Mouse (Mus musculus): ENCODE results near the gene Ankzf1. TPM values are rescaled to one million over a fixed set of nuclear protein-coding genes. Genes with fewer than 3 reads are reported as not detected.

Gene Ankzf1
- 49.8 TPM for polyA plus RNA-seq (2017; shearing (Covaris generic))

DNA sequence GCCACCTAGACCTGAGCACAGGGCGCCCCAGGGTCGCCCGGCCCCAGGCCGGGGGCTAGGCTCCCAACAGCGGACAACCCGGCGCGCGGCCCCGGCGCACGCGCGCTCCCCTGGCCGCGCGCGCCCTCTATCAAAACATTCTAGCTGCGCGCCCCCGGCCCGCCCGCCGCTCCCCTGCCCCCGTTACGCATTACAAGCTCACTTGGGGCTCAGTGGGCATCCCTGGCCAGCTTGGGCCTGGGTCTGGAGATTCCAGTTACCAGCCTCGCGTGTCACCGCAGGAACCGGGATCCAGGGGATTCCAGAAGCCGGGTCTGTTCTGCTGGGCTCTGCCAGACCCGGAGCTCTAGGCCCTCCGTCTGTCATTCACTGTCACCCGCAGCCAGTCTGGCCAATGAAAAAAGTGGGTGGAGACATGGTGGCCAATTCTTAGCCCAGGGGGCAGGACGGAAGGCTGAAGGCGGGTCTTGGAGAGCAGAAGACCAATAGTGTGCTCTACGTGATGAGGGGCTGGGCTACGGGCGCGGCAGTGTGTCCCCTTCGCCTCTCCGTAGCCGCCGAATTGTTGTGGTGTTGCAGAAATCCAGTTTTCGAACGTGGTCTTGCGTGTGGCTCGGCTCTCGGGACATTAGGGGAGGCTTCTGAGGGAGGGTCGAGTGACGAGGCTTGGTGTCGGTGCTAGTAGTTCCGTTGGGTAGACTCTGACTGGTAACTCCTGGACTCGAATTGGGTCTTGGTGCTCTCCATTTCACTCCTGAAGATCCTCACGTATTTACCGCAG, at the start of gene Ankzf1, which contains the start of gene Atg9a:
Ankzf1 (plus strand) TSS at position 530 of the 781 bp plus-strand sequence.
Atg9a (minus strand) TSS at position 575 of the 781 bp plus-strand sequence.

DNA sequence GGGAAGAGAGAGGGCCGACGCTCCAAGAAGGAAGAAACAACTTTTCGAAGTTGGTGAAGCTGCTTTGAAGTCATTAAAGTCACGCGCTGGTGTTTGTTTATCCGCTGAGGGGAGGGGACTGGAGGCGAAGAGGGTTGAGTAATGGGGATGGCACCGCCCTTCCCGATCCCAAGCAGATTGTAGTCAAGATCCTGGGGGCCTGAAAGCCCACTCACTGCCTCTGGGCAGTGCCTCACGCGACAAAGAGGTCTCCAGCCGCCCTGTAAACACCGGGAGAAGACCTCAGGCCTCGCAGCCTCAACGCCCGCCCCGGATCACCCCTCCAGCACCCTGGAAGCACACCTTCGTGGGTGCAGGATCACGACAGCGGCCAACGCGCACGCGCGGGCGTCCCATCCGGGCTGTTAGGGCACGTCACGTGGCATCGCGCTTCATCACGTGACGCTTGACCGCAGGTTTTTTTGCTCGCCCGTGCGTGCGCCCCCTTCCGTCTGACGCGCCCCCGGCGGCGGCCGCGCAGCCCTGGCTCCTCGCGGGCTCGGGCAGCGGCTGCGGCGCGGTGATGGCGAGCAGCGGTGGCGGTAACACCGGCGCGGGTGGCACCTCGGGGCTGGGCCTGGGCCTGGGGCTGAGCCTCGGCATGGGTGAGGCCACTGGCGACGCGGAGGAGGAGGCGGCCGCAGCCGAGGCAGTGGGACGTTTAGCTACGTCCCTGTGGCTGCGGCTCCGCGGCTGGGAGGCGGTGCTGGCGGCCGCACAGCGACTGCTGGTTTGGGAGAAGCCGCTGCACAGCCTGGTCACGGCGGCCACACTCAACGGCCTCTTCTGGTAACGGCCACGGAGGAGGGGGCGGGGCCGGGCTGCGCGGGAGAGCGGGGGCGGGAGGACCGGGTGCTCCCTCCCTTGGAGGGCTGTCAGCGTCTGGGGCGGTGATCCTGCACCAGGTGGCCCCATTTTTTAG, 49.4 kb upstream of the Ankzf1 start, which contains the start of the genes Cnppd1 and Retreg2:
Cnppd1 (minus strand) TSS at position 411 of the 961 bp plus-strand sequence.
Retreg2 (plus strand) TSS at position 478 of the 961 bp plus-strand sequence.

DNA sequence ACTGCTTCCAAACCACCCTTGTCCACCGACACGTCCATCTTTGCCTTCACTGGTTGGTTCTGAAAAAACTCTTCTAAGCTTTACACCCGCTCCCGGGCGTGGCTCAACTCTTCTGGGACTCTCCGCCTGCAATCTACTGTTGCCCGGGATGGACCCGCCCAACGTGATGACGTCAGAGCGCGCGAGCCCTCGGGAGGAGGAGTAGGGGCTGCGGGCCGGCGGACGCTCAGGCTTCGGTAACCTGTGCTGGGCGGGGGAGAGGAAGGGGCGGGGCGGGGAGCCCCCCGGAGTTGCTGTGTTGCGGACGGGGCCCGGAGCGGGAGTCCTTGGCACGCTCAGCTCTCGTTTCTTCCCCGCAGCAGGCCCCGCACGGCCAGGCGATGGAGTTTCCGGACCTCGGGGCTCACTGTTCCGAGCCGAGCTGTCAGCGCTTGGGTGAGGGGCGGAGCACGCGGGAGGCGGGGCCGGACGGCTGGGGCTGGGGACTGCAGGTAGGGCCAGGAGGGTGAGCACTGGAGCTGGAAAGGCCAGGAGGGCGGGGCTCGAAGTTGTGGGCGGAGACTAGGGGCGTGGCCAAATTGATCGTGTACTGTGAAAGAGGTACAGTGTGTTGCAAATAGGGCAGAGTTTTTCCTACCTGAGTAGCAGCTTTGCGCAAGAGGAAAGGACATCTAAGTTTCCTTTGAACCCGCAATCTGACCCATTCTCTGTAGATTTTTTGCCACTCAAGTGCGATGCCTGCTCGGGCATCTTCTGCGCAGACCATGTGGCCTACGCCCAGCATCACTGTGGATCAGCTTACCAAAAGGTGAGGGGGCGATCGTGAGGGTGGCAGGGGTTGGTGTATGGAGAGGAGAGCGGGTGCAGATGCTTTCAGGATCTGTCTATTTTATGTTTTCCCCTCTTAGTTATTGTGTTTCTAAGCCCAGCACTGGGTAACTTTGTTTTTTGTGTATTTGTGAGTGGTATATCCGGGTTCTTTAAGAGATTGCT, 23.2 kb upstream of the Ankzf1 start, which contains the start of gene Zfand2b:
Zfand2b (plus strand) TSS at position 175 of the 993 bp plus-strand sequence.

DNA sequence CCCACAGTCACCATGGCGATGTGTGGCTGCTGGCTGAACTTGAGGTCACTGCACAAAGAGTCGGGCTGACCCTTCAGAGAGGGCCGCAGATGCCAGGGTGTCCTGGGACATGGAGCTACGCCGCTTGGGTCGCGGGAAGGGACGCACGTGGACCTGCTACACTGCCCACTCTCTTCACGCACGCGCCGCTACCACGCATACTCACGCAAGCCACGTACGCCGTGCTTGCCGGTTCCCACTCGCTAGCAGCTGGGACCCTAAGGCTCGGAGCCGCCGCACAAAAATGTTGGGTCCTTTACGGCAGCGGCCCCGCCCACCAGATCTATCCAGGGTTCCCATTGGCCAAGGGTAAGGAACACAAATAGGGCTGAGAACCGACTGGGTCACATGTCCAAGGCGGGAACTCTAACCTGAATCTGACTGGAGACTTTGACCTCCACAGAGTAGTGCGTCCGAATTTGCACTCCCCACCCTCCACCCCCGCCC, 11.8 kb upstream of the Ankzf1 start, which contains the start of gene Abcb6:
Abcb6 (minus strand) TSS at position 288 of the 486 bp plus-strand sequence.

DNA sequence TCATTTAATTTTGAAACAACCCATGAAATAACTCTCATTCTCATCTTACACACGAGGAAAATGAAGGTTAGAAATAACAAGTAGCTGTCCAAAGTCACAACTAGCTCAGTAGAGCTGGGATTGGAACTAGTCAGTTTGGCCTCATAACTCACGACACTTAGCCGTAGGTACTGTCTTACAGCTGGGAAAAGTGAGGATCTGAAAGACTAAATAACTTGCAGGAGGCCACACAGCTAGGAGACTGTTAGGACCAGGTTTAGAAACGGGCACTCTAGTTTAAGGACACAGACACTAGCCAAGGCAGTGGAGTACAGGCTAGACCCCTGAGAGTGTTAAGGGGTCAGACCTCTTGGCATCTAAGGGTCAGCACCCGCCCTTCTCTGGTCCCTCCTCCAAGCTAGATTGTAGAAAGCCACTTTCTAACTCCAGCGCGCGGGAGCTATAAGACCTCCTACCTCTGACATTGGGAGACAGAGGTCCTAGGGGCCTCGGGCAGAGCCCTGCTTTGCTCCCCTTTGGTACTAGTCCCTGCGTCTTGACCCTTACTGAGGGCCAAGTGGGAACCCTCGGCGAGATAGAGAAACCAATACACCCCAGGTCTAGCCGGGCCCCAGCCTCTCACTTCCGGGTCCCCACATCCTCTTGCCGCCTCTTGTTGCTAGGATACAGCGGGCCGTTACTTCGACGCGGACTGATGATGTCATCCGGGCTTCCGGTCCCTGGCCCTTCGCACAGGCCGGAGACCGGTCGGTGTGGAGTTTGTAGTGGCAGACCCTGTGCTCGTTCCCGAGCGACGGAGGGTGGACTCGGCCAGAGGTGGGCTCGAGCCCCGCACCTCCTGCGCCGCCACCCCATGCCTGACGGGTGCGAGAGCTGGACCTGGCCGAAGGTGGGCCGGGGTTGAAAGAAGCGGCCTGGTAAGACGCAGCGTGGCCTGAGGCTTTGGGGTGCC, 18.5 kb downstream of the Ankzf1 start, which contains the start of the genes Glb1l and Stk16:
Glb1l (minus strand) TSS at position 678 of the 952 bp plus-strand sequence.
Stk16 (plus strand) TSS at position 703 of the 952 bp plus-strand sequence.

DNA sequence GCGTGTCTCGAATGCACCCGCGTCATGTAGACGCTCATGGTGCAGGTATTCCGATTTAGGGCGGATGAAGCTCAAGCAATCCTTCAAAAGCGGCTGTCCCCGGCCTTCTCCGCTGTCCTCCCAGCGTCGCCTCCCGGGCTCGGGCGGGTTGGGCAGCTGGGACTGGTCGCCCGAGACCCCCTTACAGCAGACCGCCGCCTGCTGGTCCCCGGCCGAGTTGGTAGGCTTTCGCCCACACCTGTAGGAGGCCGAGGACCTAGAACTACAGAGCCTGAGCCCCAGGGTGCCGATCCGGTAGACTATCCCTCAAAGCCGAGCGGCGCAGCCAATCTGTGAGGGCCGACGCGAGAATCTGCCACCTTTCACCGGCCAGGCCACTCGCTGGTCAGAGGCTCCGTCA, 27.6 kb downstream of the Ankzf1 start, which contains the start of gene Tuba4a:
Tuba4a (minus strand) TSS at position 335 of the 400 bp plus-strand sequence.

DNA sequence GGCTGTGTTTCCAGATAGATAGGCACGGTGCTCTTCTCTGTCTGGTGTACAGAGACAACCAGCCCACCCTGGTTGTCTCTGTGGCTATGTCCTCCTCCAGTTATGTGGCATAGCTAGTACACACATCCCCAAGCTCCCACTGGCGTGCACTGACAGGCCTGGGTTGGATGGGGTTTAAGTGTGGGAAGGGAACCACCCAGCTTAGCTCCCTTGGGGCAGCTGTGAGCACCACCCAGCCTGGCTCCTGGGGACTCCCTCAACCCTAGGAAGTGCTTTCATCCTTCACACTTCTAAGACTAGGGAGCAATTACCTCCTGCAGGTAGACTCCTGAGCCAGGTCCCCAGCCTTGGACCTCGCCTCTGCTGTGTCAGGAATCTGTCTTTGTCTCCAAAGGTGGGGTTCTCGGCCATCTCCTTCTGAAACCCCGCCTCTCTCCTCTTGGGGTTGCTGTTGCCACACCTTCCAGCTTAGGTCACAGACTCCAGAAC, 39.8 kb downstream of the Ankzf1 start, which contains the start of gene A630095N17Rik:
A630095N17Rik (minus strand) TSS at position 439 of the 489 bp plus-strand sequence.

DNA sequence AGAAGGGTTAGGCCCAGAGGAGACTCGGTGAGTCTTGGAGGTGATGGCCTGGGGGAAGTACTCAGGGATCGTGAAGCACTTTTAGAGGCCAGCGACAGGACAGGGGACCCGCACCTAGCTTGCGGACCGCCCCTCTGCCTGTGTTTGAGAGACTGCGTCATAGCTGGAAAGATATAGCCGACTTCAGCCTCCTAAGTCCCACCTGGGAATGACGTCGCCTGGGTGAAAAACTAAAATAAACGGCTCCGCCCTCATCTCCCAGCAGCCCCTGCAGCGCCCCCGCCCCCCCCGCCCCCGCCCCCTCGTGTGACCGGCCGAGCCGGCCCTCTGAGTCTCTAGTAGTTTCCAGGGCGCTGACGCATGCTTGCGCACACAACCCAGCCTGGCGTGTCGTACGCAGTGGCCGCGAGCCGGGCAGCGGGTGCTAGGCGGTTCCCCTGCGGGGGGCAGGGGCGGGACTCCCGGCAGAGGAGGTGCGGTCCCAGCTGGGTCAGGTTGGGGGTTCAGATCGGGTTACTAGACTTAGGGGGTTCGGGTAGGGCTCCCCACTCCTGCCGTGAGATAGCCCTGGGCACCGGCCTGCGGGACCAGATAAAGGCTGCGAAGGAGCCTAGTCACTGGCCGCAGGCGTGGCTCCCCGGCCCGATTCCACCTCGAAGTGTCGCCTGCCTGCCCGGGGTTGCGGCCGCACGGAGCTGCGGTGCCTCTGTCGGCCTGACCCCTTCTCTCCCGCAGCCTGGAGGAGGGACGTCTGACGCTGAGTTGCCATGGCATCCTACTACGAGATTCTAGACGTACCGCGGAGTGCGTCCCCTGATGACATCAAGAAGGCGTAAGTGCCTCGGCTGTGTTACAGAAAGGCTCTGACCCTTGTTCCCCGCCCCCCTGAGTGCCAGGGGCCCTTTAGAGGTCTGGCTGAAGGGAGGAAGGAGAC, 44.4 kb downstream of the Ankzf1 start, which contains the start of gene Dnajb2:
Dnajb2 (plus strand) TSS at position 290 of the 934 bp plus-strand sequence.

Other genes starting within 250 kb of the Ankzf1 start
- not detected for gene Ihh, start 240.5 kb upstream of the Ankzf1 start, polyA plus RNA-seq (2017; shearing (Covaris generic))
- gene Nhej1, start 67.0 kb upstream of the Ankzf1 start, polyA plus RNA-seq (2017; shearing (Covaris generic)) = 9.5 TPM
- 0.35 TPM for gene Slc23a3, start 58.3 kb upstream of the Ankzf1 start, polyA plus RNA-seq (2017; shearing (Covaris generic))
- gene Cnppd1, start 49.4 kb upstream of the Ankzf1 start, polyA plus RNA-seq (2017; shearing (Covaris generic)) = 173 TPM
- gene Retreg2, start 49.4 kb upstream of the Ankzf1 start, polyA plus RNA-seq (2017; shearing (Covaris generic)) = 17.2 TPM
- gene Zfand2b, start 23.5 kb upstream of the Ankzf1 start, polyA plus RNA-seq (2017; shearing (Covaris generic)) = 70.6 TPM
- gene Abcb6, start 11.8 kb upstream of the Ankzf1 start, polyA plus RNA-seq (2017; shearing (Covaris generic)) = 4.2 TPM
- 25.5 TPM for gene Atg9a, start within 50 bp of the Ankzf1 start, polyA plus RNA-seq (2017; shearing (Covaris generic))
- 14.3 TPM for gene Glb1l, start 18.7 kb downstream of the Ankzf1 start, polyA plus RNA-seq (2017; shearing (Covaris generic))
- gene Stk16, start 18.7 kb downstream of the Ankzf1 start, polyA plus RNA-seq (2017; shearing (Covaris generic)) = 115 TPM
- gene Tuba4a, start 27.7 kb downstream of the Ankzf1 start, polyA plus RNA-seq (2017; shearing (Covaris generic)) = 349 TPM
- not detected for gene A630095N17Rik, start 40.0 kb downstream of the Ankzf1 start, polyA plus RNA-seq (2017; shearing (Covaris generic))
- gene Dnajb2, start 44.3 kb downstream of the Ankzf1 start, polyA plus RNA-seq (2017; shearing (Covaris generic)) = 36.8 TPM
- 0.15 TPM for gene Ptprn, start 72.4 kb downstream of the Ankzf1 start, polyA plus RNA-seq (2017; shearing (Covaris generic))
- not detected for gene Resp18, start 86.3 kb downstream of the Ankzf1 start, polyA plus RNA-seq (2017; shearing (Covaris generic))
- gene Dnpep, start 125.8 kb downstream of the Ankzf1 start, polyA plus RNA-seq (2017; shearing (Covaris generic)) = 79.7 TPM
- gene Des, start 168.2 kb downstream of the Ankzf1 start, polyA plus RNA-seq (2017; shearing (Covaris generic)) = 0.12 TPM
- 0.40 TPM for gene Speg, start 183.1 kb downstream of the Ankzf1 start, polyA plus RNA-seq (2017; shearing (Covaris generic))
- 87.7 TPM for gene Gmppa, start 243.8 kb downstream of the Ankzf1 start, polyA plus RNA-seq (2017; shearing (Covaris generic))